Mouse (Mus musculus) gastrocnemius, postnatal 14 days (tissue): Measurements from ENCODE around the gene Ccdc137. TPM values are rescaled to one million over a fixed set of nuclear protein-coding genes. Genes with fewer than 3 reads are reported as not detected.

ENCODE experiments used
- DNase-seq: peaks from one replicate; pipeline ENCODE4 v3.0.0; 2021; ENCODE audit warnings: mixed read lengths
- intact Hi-C: fragments of 180-260 bp; cut with DNase I; formaldehyde crosslinking; loops from one replicate; pipeline ENCODE4 v1.15.1; 2025; ENCODE audit warnings: low total_unique reads
- total RNA-seq, 2 experiments: library from RNA; stranded (reverse); gene quantifications; 2 replicates each; pipeline ENCODE4 v1.2.3; 2021

Ccdc137 gene
- total RNA-seq, 2 experiments from 2014 or later: 4.3 to 5.3 TPM

DNA sequence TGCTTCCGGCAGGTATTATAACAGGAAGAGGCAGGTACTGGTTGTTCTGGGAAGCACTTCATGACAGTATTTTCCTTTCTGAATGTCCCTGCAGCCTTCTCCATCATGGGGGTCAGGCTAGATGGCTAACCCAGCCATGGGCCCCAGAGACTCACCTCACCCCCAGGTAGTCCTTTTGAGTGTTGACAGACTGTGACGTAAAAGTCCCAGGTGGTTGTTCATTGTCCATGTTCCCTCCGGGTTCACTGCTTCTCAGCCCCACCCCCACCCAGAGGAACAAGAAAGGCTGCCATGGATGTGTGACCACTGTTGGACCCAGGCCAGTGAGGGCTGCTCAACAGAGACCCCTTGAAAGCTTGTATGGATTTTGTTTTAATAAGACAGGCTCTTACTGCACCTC lies 35.4 kb downstream of the Ccdc137 start:
- DNase-seq: no peak
- intact Hi-C loops: no loop called here

DNA sequence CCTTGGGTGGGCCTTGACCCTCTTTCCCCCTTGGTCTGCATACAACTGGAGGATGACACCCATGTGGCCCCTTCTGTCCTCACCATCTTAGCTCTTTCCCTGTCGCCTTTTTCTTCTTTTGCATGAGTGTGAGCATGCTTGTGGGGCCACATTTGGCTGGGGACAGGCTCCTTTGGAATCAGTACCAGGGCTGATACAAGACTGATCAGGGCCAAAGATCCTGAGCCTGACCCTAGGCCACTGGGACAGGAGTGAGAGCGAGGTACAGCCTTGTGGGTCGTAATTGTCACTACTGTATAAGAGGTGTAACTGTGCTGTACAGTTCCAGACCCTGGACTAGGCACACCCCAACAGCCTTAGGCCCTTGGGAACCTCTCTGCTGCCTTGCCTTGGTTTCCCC lies 36.0 kb downstream of the Ccdc137 start:
- intact Hi-C loops: no loop called here
- no peak for DNase-seq

DNA sequence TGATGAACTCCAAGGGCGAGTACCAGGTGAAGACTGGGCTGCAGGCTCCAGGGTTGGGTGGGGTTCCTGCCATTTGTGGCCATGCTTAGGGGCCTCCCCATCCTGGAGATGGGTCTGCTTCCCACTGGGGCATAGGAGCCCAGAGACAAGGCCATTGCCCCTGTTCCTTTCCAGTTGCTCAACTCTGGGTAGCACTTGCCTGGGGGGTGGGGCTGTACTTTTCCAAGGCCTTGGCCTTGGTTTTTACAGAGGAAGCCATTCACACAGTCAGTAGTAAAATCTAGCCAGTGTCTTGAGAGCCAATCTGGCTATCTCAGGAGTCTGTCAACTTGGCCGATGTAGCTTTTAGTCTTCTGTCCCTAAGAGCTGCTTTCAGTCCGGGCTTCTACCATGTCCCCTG lies 39.5 kb downstream of the Ccdc137 start:
- intact Hi-C loops: loop anchor here (5.0 kb wide), 1 partner anchor 110 kb away; the partner anchor contains the start of gene Npb
- DNase-seq: no peak

DNA sequence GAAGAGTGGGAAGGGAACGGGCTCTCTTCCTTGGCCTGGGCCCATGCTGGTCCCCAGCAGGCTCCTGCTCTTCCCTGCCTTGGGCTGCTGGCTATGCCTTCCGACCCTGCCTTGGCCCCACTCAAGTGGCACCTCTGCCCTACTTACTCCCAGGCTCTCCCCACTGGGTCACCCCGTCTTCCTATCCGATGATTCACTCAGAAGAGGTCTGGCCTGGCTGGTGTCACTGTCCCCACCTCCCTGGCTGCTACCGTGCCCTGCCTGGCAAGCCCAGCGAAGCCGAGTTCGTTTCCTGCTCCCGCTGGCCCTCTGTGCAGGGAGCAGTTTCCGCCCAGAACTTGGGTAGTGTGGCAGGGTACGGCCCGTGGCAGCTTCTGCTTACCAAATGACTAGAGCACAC lies 40.3 kb downstream of the Ccdc137 start:
- no peak for DNase-seq
- intact Hi-C loops: loop anchor here (5.0 kb wide), 1 partner anchor 109 kb away; the partner anchor contains the start of gene Npb

DNA sequence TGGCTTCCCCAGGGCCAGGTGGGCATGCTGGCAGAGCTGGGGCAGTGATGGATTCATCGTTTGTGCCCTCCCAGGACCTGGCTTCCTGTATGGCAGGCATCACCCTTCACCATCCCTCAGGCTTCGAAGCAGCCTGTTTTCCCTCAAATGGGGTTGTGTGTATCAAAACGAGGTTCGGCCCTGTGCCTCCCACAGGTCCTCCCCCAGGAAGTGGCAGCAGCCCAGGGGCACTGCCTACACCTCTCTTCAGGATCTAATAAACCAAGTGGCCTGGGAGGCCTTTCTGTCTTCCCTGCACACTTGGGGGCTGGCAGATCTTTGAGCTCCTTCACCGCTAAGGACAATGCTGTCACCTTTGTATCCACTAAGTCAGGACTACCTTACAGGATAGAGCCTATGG lies 41.0 kb downstream of the Ccdc137 start:
- DNase-seq: no peak
- intact Hi-C loops: loop anchor here (5.0 kb wide), 1 partner anchor 108 kb away; the partner anchor contains the start of gene Npb

DNA sequence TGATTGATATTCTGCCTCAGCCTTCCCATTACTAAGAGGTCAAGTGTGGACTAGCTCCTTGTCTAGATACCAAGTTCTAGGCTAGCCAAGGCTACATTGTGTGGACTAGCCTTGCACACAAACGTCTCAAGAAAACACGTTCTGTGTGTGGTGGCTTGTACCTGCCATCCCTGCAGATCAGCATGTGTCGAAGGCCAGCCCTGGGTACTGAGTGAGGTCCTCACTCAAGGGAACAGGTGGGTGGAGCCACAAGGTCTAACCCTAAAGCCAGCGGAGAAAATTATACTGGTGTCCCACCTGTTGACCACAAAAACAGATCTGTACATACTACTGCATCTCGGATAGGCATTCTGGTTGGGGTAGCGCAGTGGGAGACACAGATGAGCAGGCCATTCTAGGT lies 42.0 kb downstream of the Ccdc137 start:
- no peak for DNase-seq
- intact Hi-C loops: loop anchor here (5.0 kb wide), 1 partner anchor 107 kb away; the partner anchor contains the start of gene Npb

DNA sequence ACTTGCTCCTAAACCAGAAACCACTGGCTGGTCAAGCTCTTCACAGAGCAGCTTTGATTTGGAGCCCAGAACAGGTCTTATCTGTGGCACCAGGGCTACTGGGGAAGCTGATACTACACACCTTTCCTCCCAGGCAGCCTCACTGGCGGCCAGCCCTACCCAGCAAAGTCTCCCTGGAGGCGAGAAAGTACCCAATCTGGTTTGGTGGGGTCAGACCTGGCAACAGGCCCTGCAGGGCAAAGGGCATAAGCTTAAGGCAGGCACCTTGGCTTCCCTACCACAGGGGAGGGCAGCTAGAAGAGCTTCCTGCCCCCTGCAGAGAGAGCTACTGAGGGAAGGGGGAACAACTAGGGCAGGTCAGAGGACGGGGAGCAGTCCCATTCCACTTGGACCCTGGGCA lies 42.4 kb downstream of the Ccdc137 start:
- intact Hi-C loops: no loop called here
- no peak for DNase-seq

DNA sequence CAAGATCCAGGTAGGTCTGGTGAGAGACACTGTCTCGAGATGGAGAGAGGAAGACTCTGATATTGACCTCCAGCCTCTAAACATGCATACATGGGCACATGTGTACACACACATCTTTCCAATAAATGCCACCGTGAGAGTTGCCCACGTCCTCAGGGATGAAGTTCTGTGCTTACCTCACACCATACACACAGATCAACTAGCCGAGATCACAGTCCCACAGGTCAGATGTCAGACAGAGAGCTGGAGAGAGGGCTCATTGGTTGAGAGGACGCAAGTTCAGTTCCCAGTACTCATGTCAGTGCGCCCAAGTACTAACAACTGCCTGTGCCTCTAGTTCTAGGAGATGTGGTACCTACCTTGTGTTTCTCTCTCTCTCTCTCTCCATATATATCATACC lies 43.1 kb downstream of the Ccdc137 start:
- no peak for DNase-seq
- intact Hi-C loops: no loop called here

DNA sequence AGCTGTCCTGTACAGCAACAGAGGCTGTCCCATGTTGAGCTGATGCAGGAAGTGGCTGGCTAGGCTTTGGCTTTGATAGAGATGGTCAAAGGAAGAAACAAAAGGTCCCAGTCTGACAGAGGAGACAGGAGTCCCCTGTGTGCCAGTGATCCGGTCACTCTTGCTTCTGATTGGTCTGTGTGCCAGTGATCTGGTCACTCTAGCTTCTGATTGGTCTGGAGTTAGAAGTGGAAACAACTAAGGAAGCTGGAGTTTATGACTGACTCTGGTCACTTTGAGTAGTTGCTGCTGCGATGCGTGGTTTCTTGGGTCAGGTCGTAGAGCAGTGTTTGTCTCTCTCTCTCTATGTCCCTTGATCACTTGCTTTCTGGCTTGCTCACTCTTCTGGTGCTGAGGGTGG lies 43.8 kb downstream of the Ccdc137 start:
- intact Hi-C loops: no loop called here
- DNase-seq: no peak

DNA sequence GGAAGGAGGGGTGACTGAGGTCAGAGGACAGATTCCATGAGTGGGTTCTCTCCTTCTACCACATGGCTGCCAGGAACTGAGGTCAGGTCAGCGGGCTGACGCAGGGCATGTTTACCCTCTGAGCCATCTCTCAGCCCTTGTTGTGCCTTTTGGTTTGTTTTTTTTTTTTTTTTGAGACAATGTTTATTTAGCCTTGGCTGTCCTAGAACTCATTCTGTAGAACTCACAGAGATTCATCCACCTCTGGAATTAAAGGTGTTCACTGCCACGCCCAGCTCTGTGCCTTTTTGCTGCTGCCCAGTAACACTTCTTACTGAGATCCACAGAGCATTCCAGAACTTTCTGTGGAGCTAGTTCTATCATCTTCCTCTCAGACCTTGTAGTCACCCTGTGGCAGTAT lies 47.7 kb downstream of the Ccdc137 start:
- DNase-seq: no peak
- intact Hi-C loops: no loop called here

DNA sequence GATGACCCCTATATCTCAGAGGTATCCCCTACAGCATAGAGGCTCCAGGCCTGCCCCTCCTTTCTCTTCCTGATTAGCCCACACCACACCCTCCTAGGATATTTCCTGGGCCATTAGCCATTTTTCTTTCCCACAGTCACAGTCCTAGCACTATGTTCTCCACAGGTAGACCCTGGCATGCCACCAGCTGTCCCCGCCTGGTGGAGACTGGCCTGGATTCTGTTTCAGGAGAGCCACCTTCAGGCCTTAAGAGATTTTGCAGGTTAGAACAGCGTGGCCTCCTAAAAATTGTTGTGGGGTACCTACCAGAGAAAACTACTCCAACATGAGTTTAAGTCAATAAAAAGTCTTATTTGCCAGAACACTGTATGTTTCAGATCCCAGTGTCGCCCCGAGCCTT lies 49.0 kb downstream of the Ccdc137 start:
- DNase-seq: no peak
- intact Hi-C loops: no loop called here

DNA sequence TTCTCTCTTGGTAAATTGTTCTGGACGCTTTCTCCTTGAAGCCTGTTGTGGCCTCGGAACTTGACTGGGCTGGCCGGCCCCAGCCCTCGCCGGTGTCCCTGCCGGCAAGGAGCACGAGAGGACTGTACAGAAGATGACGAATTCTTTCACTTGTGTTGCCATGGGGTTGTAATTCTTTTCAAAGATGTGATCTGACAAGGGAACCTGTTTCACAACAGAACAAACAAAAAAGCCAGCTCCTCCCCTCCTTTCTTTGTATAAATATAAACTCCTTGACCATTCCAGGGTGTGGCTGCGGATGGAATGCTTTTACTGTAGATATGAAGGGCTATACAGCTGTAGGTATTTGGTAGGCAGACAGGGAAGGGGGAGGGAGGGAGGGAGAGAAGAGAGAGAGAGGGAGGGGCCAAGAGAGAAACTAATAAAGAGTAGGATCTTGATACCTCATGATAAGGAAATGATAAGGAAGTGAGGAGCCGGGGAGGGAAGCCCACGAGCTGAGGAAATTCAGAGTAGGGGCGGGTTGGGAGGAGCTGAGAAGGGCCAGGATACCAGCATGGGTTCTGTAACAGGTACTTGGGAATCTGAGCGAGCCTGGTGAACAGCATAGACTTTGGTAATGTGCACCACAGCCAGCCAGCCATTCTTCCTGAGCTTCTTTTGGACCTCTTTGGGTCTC lies 49.8 kb downstream of the Ccdc137 start:
- DNase-seq: no peak
- intact Hi-C loops: no loop called here

DNA sequence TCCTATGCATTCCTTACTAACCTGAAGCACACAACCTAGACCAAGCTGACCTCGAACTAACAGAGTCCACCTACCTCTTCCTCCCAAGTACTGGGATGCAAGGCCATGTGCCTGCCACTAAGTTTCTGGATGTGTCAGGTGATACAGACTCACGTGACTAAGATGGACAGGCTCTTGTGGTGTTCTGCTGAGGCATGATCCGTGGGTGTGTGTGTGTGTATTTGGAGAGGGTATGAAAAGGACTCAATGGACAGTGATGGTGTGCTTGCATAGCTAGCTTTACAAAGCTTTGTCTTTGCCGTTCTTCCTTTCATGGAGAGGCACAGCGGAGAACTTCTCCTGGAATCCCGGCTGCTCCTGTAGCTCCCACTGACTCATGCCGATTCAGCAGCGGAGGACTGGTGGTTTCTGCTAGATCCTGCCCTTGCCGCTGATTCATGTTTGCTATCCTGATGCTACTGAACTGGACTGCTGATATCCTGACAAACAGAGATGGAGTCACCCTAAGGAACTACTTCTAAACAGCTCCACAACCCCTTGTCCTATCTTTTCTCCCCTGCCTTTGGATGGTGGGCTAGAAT lies 50.5 kb downstream of the Ccdc137 start:
- intact Hi-C loops: no loop called here

DNA sequence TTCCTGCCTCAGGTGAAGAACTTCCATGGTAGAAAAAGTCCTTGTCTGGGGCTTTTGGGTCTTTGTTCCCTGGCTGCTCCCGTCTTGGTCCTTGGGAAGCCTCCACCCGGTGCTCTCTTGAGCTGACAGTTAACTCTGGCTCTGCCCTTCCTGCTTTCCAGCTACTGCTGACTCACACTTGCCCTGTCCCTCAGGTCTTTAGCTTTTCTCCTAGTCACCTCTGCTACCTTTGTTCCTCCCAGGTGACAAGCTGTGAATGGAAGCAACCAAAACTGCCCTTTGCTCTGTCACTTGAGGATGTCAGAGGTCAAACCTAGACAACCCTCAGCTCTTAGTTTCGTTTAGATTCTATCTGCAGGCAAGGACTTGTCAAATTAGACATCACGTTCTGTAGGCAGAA lies 52.0 kb downstream of the Ccdc137 start:
- intact Hi-C loops: loop anchor here (5.0 kb wide), 1 partner anchor 52 kb away; no protein-coding TSS in a partner anchor
- DNase-seq: no peak

More for the DNA sequence above, 50.5 kb downstream of the Ccdc137 start:
- DNase-seq: no peak

DNA sequence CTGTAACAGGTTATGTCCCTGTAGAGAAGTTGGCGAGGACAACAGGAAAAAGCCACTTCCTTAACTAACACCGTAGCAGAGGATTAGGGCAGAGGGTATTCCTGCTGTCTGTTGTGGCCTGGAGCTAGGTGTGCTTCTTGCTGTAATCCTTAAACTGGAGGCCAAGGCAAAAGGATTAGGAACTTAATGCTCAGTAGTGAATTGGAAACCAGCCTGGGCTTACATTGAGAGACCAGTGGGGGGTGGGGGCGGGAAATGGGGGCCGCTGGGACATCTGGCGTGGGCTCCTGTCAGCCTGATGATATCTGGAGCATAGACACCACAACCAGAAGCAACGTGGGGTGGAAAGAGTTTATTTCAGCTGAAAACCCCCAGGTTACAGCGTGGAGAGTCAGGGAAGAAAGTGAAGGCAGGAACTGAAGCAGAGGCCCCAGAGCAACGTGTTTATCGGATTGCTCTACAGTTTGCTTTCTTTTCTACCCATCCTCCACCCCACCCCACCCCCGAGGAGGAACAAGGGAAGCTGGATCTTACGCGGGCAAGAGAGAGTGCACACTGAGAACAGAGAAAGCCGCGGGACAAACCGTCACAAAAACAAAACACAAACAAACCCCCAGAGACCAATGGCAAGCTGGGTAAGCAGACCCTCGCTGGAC lies 52.6 kb downstream of the Ccdc137 start:
- intact Hi-C loops: loop anchor here (5.0 kb wide), 1 partner anchor 52 kb away; no protein-coding TSS in a partner anchor
- no peak for DNase-seq

DNA sequence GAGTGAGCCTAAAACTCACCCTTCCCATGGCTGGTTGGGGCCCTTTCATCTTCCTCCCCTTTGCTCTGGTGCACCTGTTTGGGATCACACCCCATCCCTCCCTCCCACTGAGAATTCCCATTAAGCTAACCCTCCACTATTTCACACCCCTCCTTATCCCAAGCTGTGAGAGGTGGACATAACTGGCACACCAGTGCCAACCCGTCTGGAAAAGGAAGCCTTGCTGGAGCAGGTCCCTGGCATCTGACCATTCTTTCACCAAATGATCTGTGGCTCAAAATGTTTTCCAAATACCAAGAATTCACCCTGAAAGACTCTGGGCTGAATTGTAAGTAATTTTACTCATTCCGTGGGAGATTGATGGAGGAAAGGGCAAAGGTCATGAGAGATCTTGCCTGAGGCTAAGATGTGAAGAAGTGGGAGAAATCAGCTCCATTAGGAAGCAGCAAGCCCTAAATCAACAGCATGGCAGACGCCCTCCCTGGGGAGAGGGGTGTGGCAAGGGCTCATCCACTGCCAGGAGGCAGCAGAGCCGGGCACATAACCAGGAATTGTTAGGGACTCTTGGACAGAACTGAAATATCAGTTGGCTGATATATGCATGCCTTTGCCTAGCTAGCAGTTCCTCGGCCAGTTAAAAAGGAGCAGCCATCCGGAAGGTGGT lies 55.0 kb downstream of the Ccdc137 start:
- DNase-seq: no peak

More for the DNA sequence above, 55.0 kb downstream of the Ccdc137 start:
- intact Hi-C loops: loop anchor here (5.0 kb wide), 1 partner anchor 49 kb away; no protein-coding TSS in a partner anchor
